Mouse (Mus musculus) forebrain, embryonic 14.5 days (tissue): ENCODE measurements around the gene Sdr39u1. TPM values are rescaled to one million over a fixed set of nuclear protein-coding genes. Genes with fewer than 3 reads are reported as not detected.
A peak's percentile ranks its signal among the peaks of the same experiment; 100 is the strongest.

Source experiments
- ATAC-seq: fragments of 200-750 bp; cut with Nextera tagmentation; 2 replicates; pipeline ENCODE4 v1.8.0; 2017; ENCODE audit warnings: mild to moderate bottlenecking, moderate library complexity
- DNase-seq: peaks from one replicate; pipeline ENCODE4 v3.0.0-alpha.2; 2015; ENCODE audit warnings: low spot score
- H3K27ac ChIP-seq: fragments of 300-500 bp; sonication (generic); 2 replicates; pipeline ENCODE4 v1.5.1; 2014; ENCODE audit warnings: low read depth, mild to moderate bottlenecking, control low read depth, low read length, moderate library complexity
- H3K27me3 ChIP-seq: fragments of 300-500 bp; sonication (generic); replicated peaks from 2 replicates; pipeline ENCODE4 v1.6.1; 2014; ENCODE audit warnings: low read length, control low read depth, mixed read lengths; ENCODE audit not compliant: control insufficient read depth, insufficient read depth
- H3K36me3 ChIP-seq: fragments of 300-500 bp; sonication (generic); 2 replicates; pipeline ENCODE4 v1.6.1; 2014; ENCODE audit warnings: low read length, control low read depth; ENCODE audit not compliant: control insufficient read depth, insufficient read depth
- H3K4me1 ChIP-seq: fragments of 300-500 bp; sonication (generic); 2 replicates; pipeline ENCODE4 v1.6.1; 2014; ENCODE audit warnings: antibody characterized with exemption, low read length, control low read depth; ENCODE audit not compliant: control insufficient read depth, insufficient read depth
- H3K4me2 ChIP-seq: fragments of 300-500 bp; sonication (generic); 2 replicates; pipeline ENCODE4 v1.6.1; 2014; ENCODE audit warnings: mild to moderate bottlenecking, control low read depth, low read length
- H3K4me3 ChIP-seq: fragments of 300-500 bp; sonication (generic); 2 replicates; pipeline ENCODE4 v1.5.1; 2014; ENCODE audit warnings: low read depth, low read length, control low read depth
- H3K9ac ChIP-seq: fragments of 300-500 bp; sonication (generic); 2 replicates; pipeline ENCODE4 v1.6.1; 2014; ENCODE audit warnings: mild to moderate bottlenecking, low read length, control low read depth, moderate library complexity
- H3K9me3 ChIP-seq: fragments of 300-500 bp; sonication (generic); replicated peaks from 2 replicates; pipeline ENCODE4 v1.6.1; 2016; ENCODE audit warnings: low read length, control low read depth, mixed read lengths; ENCODE audit not compliant: control insufficient read depth
- WGBS: fragments of 180-500 bp; shearing (Covaris S2); extraction: QIAGEN DNeasy Blood & Tissue Kit; methylation state at CpG from one replicate; pipeline ENCODE4 v1.1.7; 2014; 5-methylcytosine and 5-hydroxymethylcytosine counted together
- polyA plus RNA-seq: library from polyadenylated mRNA; unstranded; fragments of >200 nt; fragmentation: Nextera tagmentation; extraction: Ambion mirVana; gene quantifications from 2 replicates; pipeline ENCODE4 v1.2.1, GENCODE M21; 2014

The Sdr39u1 gene
- polyA plus RNA-seq, 1 experiment from 2014 or later: 110 TPM

GRCm38 (mm10) chr14:55922475-55923232 lies 22.6 kb upstream of the Sdr39u1 start:
- H3K27ac ChIP-seq: no peak overlapping the region
- no peaks in the 10 kb centered on the region for H3K27me3 ChIP-seq
- no peak overlapping the region for H3K9ac ChIP-seq
- WGBS: 89% methylated on average over 7 of the region's 7 CpGs
- no peaks in the 10 kb centered on the region for H3K36me3 ChIP-seq
- ATAC-seq (no peak), DNase-seq (no peak)
- H3K4me3 ChIP-seq: no peak overlapping the region
- H3K9me3 ChIP-seq: no peaks in the 10 kb centered on the region
- H3K4me1 ChIP-seq: no peaks in the 10 kb centered on the region
- H3K4me2 ChIP-seq: no peak overlapping the region

DNA sequence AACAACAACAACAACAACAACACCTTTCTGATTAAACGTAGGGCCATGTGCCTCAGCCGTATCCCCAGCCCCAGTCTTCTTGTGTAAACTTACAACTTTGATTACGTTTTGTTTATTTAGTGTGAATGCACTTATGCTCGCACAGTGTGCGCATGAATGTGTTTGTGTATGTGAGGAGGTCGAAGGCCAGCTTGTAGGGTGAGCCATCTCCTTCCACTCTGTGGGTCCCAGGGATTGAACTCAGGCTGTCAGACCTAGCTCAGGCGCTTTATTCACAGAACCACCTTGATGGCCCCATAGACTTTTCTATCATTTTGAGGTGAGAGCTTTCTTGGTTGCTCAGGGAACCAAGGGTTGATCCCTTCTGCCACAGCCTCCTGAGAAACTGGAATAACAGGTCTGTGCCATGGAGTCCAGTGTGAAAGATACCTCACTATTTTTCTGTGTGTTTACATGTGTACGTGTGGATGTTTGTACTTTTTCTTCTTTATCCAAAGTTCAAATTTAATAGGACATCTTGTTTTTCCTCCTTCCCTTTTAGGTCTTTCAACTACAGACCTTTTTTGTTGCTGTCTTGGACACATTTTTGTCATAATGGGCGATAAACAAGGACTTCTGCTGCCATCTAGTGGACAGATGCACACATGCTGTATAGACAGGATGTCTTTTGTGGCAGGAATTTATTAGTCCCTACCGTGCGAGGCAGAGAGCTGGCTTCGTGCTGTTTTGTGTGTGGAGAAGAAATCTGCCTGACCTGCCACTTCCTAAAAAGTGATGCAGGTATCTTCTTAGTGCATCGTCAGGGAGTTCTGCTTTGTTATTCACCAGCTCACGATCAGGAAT lies 18.4 kb upstream of the Sdr39u1 start:
- 38% methylated on average over 14 of the region's 14 CpGs for WGBS
- H3K36me3 ChIP-seq: no peaks in the 10 kb centered on the region
- no peaks in the 10 kb centered on the region for H3K27me3 ChIP-seq
- no peak overlapping the region for H3K4me3 ChIP-seq
- ATAC-seq (peak; percentile 89), DNase-seq (peak; percentile 97)
- no peaks in the 10 kb centered on the region for H3K9me3 ChIP-seq
- H3K9ac ChIP-seq: peak overlapping the region; percentile 21; the same call in 1 of the 2 replicates
- H3K27ac ChIP-seq: no peak overlapping the region
- no peaks in the 10 kb centered on the region for H3K4me1 ChIP-seq
- H3K4me2 ChIP-seq: no peak overlapping the region

- no peak overlapping the region for H3K4me2 ChIP-seq
- H3K4me3 ChIP-seq: no peak overlapping the region
- H3K9ac ChIP-seq: no peak overlapping the region
- H3K27me3 ChIP-seq: no peaks in the 10 kb centered on the region
- no peaks in the 10 kb centered on the region for H3K9me3 ChIP-seq
- WGBS: 70% methylated on average over 4 of the region's 4 CpGs
- ATAC-seq (no peak), DNase-seq (no peak)
- H3K36me3 ChIP-seq: no peaks in the 10 kb centered on the region
- no peak overlapping the region for H3K27ac ChIP-seq
- H3K4me1 ChIP-seq: no peaks in the 10 kb centered on the region
These were observed 13.3 kb upstream of the Sdr39u1 start for GRCm38 (mm10) chr14:55913406-55913805.

- no peaks in the 10 kb centered on the region for H3K27me3 ChIP-seq
- DNase-seq (peak; percentile 14), ATAC-seq (no peak)
- no peaks in the 10 kb centered on the region for H3K36me3 ChIP-seq
- H3K4me1 ChIP-seq: peaks cover 5% of the 10 kb centered on the region
- no peak overlapping the region for H3K4me2 ChIP-seq
- no peaks in the 10 kb centered on the region for H3K9me3 ChIP-seq
- no peak overlapping the region for H3K9ac ChIP-seq
- no peak overlapping the region for H3K27ac ChIP-seq
- H3K4me3 ChIP-seq: no peak overlapping the region
- 31% methylated on average over 1 of the region's 1 CpGs for WGBS
These were observed 5.4 kb upstream of the Sdr39u1 start for GRCm38 (mm10) chr14:55905518-55905917.

- Histone ChIP-seq H3K9me3 (no peaks in the 10 kb centered on the region), H3K9ac (peak overlapping the region; percentile 76), H3K4me2 (peak overlapping the region; percentile 87), H3K4me1 (peaks cover 7% of the 10 kb centered on the region), H3K4me3 (peak overlapping the region; percentile 45), H3K27me3 (no peaks in the 10 kb centered on the region), H3K27ac (peak overlapping the region; percentile 23), H3K36me3 (peaks cover 24% of the 10 kb centered on the region)
- ATAC-seq (peak; percentile 55), DNase-seq (no peak)
- 7% methylated on average over 12 of the region's 12 CpGs for WGBS
These were observed 292 bp upstream of the Sdr39u1 start for GRCm38 (mm10) chr14:55900414-55900755.

DNA sequence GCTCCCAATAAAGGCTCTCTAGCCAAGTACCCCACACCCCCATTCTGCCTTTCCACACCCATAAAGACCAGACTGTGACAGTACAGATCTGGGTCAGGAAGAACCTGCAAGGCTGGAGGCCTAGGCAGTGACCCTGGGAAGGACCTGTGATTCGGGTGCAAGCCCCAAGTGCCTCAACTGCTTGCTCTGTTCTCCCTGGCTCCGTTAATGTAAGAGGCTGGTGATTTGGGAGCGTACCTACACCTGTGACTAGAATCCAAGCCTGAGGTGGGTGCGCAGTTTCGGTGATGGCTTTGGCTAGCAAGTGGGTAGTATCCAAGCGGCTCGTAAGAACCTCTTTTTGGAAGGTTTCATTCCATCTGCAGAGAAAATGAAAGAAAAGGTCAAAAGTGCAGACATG lies 1.1 kb downstream of the Sdr39u1 start:
- Histone ChIP-seq H3K4me1 (peaks cover 7% of the 10 kb centered on the region), H3K27me3 (no peaks in the 10 kb centered on the region), H3K4me2 (peak overlapping the region; percentile 87; the same call in 1 of the 2 replicates), H3K36me3 (peaks cover 39% of the 10 kb centered on the region), H3K9ac (no peak overlapping the region), H3K9me3 (no peaks in the 10 kb centered on the region), H3K27ac (no peak overlapping the region), H3K4me3 (no peak overlapping the region)
- ATAC-seq: no peak
- 90% methylated on average over 7 of the region's 7 CpGs for WGBS
- no peak for DNase-seq

DNA sequence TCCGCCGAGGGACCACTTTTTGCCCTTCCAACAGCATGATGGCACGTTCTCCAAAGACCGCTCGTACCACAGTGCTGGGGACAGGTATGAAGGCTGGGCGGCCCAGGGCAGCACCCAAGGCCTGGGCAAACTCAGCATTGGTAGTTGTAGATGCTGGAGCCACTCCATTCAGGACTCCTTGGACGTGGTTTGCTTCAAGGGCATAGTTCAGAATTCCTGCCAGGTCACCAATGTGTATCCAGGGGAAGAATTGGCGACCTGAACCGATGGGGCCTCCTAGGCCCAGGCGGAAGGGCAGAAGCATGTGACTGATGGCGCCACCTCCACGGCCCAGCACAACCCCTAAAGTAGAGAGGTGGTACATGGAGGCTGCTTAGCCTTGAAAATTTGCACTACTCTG lies 2.4 kb downstream of the Sdr39u1 start:
- peaks cover 7% of the 10 kb centered on the region for H3K4me1 ChIP-seq
- H3K36me3 ChIP-seq: peaks cover 47% of the 10 kb centered on the region
- no peak overlapping the region for H3K27ac ChIP-seq
- no peak overlapping the region for H3K4me2 ChIP-seq
- 95% methylated on average over 12 of the region's 12 CpGs for WGBS
- no peak for DNase-seq
- no peak overlapping the region for H3K4me3 ChIP-seq
- H3K9ac ChIP-seq: no peak overlapping the region
- no peak for ATAC-seq
- no peaks in the 10 kb centered on the region for H3K27me3 ChIP-seq
- no peaks in the 10 kb centered on the region for H3K9me3 ChIP-seq

DNA sequence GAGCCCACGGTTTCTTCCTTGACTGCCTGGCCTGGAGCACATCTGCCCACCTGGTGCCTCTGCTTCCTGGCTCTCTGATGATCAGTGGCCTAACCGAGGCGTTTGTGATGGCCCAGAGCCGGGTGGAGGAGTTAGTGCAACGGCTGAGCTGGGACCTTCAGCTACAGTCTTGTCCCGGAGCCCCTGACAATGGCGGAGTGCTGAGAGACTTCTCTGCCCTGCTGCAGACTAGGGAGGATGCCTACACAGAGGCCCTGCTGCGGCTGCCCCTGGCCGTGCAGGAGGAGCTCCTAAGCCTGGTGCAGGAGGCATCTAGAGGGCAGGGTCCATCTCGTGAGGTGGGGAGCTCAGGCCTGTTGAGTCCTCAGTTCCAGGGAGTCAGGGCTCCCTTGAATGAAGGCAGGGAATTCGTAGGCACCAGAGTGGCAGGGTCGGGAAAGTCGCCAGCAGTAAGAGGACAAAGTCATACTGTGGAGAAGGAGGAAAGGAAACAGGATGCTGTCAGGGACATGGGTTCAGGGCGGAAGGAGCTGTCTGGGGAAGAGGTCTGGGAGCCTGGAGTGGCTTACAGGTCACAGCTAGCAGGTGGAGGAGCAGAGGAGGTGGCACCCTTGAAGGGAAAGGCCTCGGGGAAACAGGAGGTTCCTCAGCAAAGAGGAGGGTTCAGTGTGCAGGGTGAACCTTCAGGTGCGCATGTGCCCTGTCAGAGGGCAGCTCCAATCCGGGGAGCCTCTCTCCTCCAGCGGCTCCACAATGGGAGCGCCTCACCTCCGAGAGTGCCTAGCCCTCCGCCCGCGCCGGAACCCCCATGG lies 13.3 kb downstream of the Sdr39u1 start:
- peaks cover 15% of the 10 kb centered on the region for H3K4me1 ChIP-seq
- ATAC-seq (no peak), DNase-seq (no peak)
- peaks cover 47% of the 10 kb centered on the region for H3K36me3 ChIP-seq
- H3K27me3 ChIP-seq: no peaks in the 10 kb centered on the region
- WGBS: 83% methylated on average over 24 of the region's 24 CpGs
- H3K27ac ChIP-seq: no peak overlapping the region
- H3K4me3 ChIP-seq: no peak overlapping the region
- H3K9me3 ChIP-seq: no peaks in the 10 kb centered on the region
- H3K9ac ChIP-seq: no peak overlapping the region
- H3K4me2 ChIP-seq: 0 out of 2 replicates have a peak overlapping the region, but pooled peaks have one; percentile 81
